Mouse (Mus musculus) gastrocnemius, adult 8-10 months (tissue): Measurements from ENCODE around the gene Dgkb. TPM values are rescaled to one million over a fixed set of nuclear protein-coding genes. Genes with fewer than 3 reads are reported as not detected.

Experiments used
- DNase-seq, 2 experiments: peaks; one replicate each; pipeline ENCODE4 v3.0.0; 2022; ENCODE audit warnings: low spot score in 2 of 2
- total RNA-seq, 4 experiments: library from RNA; stranded (reverse); gene quantifications; 2 replicates each; pipeline ENCODE4 v1.2.4; 2022

Gene Dgkb
- total RNA-seq: 1 to 10 TPM in 2 of 4 experiments, under 1 TPM in 2; 0.58 to 1.2 (median 0.97) TPM

DNA sequence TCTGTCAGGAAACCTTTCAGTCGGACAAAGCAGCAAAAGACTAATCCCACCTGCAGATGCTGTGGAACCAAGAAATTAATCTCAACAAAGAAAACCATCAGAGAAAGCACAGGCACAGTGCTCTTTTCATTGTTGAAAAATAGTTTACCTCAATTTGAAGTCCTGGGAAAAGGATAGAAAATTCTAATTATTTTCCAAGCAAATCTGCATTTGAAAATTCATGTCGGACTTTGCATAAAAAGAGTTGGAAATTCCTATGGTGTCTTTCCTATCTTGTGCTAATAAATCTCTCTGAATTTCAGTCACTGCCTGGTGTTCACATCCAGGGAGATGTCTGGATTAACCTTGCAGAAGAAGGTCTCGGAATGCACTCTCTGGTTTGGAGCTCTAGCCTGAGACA is at the start of gene Dgkb:
Gene Dgkb, plus strand, starts transcription at position 301 of the 400 bp plus-strand sequence.
- DNase-seq: no peak

DNA sequence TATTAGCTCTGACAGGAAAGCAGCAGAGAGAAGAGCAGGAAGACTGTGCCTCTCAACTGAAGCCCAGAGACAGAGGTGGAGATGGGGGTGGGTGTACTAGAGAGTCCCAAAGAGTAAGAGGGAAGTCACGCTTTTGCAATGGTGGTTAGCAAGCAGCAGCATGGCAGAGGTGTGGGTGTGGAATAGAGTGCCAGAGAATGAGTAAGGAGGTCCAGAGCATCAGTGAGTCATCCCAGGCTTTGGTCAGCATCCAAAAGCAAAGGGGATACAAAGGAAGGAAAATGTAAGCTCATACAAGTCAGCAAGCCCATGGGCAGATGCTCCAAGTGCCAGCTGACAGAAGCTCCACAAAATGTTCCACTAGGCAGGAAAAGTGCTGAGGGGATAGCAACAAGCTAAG is 47.7 kb upstream of the Dgkb start:
- DNase-seq: no peak

DNA sequence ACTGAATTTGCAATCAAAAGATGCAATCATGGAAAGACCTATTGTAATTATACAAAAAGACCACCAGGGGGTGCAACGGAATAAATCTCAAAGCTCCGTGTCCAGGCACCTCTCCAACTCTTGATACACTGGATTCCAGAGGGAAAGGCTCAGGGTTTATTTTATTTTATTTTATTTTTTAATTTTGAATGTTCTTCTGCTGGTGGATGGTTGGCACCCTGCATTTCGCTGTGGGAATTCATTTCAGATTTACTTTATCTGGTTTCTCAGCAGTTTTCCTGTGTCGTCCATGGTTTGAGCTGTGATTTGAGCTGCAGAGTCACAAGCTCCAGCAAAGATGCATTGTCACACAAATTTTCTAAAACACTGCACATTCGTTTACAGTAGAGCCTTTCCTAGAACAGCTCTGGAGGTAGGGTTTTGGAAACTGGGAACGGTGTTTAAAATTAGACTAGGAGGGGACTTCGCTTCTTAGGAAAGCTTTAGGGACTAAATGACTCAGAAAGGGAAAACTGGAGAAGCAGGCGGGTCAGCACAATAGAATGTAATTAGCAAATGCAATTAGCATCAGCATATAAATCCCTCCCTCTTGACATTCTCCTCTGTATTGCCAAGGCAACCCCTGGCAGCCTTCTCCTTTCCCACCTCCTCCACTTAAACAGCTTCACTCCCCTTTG is 43.7 kb upstream of the Dgkb start:
- DNase-seq: no peak

DNA sequence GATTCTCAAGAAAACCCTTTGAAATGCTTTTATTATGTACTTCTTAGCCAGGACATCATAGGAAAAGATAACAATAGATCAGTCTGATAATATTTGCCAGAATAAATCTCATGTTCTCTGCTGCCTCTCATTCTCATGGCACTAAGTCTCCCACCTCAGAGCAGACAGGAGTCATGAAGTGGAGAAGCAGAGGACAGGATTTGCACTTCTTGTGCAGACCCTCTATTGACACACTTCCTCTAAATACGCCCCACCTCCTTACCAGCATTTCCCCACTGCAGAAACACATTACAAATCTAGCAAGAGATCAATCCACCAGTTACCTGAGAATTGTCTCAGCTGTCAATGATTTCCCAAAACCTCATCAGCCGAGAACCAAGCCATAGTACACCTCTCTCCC is 42.9 kb upstream of the Dgkb start:
- DNase-seq: no peak

DNA sequence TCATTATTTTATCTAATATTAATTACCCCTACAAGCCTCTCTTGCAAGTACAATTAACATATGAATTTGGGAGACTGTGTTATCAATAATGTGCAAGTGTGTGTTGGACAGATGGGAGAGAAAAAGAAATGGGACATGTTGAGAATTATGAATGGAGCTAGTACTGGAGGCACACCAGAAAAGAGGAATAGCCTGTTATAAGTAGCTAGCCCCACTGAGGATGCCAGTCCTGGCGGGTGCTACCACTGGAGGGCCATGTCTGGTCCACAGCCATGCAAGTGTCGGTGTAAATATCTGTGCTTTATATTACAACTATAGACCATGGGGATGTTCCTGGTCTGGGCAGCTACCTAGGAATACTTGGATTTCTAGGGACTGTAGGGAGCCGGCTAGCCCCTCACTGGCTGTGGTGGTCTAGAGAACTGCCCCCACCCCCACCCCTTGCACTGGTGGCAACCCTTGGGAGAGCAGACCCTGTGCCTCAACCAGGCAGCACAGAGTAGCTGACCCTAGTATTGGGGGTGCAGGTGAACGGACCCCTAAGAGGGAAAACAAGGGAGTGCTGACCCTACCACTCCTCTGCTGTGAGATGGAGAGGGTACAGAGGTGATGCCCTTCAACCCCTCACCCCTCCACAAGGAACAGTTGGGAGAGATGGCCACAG is 21.1 kb upstream of the Dgkb start:
- no peak for DNase-seq

DNA sequence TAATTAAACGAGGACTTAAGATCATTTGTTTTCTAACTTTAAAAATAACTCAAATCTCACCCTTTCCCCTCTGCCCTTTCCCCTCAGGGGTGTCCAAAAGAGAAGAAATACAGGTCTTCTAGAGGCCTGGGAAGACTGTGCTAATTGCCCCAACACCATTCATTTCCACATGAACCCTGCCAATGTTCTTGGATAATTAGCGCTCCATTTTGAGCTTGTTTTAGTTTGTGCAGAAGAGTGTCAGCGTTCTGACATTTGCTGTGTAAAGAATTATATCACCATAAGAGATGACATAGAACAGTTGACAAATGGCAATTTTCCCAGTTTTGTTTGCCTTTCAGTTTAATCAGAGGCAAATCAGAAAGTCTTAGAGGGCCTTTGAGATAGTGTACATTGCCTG is 3.4 kb upstream of the Dgkb start:
- no peak for DNase-seq

DNA sequence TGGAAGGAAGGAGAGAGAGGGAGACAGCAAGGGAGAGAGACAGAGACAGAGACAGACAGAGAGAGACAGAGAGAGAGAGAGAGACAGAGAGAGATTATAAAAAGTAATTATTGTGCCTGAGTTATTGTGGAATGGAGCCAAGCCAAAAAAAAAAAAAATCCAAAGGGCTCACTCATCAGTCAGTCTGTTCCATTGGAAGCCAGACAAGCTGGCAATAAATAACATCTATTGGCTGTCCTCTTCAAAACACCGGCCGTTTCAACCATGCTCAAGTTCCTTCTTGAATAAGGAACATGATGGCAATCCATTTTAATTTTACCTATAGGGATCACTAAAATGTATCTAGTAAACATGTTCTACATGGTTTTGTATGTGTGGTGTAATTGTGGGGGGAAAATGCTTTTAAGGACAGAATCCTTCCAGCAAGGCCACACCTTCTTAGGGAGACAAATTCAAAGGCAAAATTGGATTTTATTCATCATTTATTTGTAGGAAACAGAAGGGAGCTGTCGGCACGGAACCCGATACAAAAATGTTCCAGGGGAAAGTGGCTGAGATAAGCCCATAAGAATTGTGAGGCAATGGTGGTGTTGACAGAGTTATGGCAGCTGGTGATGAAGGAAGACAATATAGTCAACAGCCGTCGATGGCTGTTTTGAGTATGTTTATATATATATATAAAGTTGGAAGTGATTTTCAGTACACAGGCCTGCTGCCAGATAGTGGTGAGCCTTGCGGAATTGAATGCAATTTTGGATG is 3.7 kb downstream of the Dgkb start:
- no peak for DNase-seq

DNA sequence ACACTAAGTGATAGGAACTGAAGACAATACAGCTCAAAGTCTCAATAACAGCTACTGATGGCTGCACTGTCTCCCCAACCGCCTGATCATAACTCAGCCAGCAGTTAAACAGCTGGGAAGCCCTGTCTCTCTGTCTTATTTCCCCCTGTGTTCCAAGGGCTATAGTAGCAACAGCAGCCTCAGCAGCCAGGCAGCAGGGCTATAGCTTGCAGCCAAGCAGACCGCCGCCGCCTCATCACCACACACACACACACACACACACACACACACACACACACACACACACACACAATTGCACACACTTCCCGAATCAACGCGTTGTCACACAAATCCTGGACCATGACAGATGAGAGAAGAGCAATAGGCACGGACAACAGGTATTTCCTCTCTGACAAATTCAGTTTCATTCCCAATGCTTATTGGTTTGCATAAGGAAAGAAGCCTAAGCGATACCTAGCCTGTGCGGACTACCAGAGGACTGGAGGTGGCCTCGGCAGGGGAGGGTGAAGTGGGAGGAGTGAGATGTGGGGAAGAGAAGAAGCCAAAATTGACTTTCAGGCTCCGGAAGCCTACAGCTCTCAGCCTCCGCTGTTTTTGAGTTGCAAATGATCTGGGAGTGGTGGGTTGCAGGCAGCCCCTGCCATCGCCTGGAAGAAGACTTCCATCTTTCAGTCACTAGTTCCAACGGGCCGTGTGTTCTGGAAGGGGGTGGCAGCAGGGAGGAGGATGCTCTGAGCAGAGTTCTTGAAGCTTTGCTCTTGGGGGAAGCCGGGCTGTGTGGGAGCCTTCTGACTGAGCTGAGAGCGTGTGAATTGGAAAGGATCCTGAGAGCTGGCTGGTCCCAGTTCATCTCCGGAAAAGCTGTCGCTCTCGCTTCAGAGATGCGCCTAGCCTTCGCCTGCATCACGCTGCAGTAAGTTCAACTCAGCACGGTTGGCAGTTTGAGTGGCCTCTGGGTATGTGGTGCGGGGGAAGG is 62.8 kb downstream of the Dgkb start:
- no peak for DNase-seq

DNA sequence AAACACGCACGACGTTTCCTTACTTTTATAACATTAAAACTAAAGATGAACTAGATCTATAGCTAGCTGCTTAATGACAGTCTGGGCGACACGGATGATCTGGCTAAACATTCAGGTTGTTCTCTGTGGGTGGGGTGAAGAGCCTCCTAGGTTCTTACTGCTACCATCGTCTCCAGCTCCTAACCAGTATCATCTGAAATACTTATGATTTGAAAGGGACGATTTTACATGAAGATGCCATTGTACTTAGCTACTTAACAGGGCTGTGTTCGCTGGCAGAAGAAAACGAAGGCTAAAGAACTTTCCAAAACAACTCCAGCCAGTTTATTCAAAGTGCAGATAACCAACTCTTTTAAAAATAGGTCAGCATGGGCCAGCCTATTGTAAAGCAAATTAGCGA is 63.9 kb downstream of the Dgkb start:
- no peak for DNase-seq

DNA sequence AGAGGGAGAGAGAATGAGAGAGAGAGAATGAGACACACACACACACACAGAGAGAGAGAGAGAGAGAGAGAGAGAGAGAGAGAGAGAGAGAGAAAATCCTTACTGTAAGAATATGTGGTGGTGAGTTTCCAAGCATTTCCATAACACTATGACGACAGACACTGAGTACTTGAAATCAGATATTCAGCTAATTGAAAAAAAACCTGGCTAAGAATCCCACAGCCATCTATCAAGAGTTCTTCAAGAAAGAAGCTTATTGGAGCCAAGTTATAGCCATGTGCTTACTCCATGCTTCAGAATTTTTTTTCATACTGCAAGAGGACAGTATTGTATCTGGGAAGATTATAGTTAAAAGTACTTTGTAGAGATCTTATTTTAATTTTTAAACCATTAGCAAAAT is 65.3 kb downstream of the Dgkb start:
- no peak for DNase-seq

DNA sequence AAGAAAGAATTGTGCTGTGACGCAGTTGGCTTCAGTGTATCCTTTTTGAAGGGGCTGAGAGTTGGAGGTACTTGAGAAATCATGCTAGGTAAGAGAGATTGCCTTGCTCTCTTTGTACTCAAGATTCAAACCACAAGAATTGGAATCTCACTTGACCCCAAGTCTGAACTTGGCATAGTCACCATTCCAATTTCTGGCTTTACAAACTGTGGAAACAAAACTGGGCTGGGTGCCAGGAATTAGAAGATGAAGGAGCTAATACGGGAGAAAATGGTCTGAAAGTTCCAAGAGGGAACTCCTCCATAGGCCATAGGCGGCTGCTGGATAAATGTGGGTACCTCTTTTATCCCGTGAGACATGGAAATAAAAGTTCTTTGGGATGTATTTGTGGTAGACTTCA is 66.3 kb downstream of the Dgkb start:
- no peak for DNase-seq

DNA sequence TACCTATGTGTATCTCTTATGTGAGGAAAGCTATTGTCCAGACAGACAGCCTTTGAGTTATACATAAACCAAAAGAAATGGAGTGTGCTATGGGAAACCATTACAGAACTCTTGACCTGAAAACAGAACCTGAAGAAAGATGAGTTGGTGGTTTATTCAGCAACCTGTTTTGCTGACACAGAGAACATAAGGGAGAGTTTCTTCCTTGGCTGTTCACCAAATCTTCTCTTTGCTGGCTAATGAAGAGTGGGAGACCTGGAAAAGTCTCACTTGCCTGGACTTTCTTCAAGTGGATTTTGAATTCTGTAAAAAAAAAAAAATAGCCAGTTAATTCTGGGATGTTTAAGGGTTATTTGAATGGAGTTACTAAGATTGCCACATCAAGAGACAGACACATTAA is 71.1 kb downstream of the Dgkb start:
- no peak for DNase-seq

DNA sequence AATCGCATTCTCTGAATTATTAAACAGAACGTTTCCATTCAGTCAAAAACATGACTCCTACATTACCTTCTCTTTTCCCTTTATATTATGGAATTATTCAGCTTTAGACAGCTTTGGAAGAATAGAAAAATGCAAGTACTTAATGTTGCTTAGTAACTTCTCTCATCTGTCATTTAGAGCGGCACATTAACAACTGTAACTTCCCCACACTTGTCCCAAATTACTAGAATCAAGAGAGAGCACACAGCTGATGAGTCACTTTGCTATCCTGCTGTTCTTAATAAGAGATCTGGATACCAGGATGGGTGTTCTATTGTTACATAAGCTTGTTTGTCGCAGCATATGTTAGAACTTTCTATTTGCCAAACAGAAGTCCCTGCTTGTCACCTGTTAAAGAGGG is 71.9 kb downstream of the Dgkb start:
- DNase-seq: no peak

DNA sequence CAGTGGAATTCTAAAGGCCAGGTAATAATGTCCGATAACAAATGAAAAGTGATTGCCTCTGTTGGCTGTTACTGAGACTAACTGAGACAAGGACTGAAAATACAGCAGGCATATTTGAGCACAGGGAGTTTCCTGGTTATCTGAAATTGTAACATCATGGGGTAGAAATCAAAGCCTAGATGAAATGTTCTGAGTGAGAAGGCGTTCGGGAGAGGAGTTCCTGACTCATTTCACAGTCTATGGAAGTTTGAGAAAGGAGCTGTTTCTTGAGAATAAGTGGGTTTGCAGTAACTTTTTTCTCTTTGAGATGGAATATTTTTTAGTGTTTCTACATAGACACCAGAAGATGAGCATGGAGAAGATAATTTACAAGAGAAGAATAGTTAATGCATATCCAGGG is 73.8 kb downstream of the Dgkb start:
- DNase-seq: no peak

DNA sequence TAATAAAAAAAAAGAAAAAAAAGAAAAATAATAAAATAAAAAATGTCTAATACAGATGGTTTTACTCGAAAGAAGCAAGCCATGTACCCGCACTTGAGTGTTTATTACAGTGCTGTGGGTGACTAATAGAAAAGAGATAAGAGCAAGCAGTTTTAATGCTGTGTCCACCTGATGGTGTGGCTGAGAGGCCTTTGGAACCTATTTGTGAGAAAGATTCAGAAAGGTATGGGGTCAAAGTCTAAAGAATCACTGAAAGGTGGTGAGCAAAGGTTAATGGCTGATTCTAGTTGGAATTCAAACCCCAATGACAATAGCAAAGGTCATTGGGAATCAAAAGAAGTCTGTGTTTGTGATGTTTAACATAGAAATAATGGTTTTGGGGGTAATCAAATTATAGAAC is 124.6 kb downstream of the Dgkb start:
- DNase-seq: no peak

DNA sequence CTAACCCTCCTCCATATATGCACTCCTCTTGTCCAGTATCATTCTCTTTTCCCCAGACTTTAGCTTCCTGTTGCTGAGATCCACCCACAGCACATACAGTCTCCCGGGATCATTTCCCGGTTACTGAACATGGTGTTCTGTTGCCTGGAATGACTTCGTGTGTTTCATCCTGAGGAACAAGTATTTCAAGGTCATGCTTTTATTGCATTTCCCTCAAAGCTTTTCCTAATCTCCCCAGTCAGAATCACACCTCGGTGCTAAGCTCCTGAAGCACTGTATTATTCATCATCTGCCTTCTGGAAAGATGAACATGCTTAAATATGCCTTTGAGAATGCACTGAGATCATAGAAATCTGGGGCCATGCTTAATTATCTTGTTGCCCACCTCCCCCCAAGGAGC is 138.7 kb downstream of the Dgkb start:
- no peak for DNase-seq

DNA sequence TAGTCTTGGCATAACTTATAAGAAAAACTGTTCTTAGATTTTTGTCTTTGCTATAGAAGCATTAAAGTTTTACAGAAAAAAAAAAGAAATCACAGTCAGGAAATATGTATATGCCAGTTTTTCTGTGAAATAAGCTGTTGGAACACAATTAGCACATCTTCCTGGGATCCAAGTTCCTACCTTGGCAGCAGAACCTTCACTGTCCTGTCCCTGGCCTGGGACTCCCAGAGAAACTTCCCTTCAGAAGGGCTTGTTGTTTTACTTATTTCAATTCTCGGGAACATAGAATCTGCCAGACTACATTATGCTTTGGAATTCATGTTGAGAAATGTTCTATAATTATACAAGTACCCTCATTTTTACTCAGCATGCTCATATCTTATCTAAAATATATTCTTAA is 154.0 kb downstream of the Dgkb start:
- no peak for DNase-seq

DNA sequence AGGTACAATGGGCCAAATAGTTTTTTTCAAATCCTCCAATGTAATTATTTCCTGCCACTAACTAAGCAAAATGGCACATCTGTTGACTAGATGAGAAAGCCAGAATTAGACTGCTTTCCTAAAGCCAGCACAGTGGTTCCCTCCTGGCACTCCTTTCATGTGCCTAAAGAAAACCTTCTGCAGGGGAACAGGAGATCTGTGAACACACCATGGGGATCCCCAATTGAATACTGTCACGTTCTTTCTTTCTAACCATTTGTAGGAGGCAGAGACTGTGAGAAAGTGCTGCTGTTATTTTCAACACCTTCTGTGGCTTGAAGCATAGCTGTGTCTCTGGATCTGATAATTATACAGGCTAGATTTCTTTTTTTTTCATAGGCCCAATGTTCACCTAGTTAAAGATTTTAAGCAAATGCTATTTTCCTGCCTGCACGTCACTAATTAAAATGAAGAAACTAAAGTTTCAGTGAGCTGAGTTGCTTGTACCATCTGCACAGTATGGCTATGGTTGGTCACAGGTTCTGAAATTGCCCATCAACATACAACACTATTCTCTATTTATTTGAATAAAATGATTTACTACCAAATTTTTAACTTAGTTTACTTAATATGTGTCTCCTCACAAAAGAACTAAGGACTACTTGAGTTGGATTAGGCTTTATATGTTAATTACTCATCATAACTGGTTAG is 161.1 kb downstream of the Dgkb start:
- no peak for DNase-seq

DNA sequence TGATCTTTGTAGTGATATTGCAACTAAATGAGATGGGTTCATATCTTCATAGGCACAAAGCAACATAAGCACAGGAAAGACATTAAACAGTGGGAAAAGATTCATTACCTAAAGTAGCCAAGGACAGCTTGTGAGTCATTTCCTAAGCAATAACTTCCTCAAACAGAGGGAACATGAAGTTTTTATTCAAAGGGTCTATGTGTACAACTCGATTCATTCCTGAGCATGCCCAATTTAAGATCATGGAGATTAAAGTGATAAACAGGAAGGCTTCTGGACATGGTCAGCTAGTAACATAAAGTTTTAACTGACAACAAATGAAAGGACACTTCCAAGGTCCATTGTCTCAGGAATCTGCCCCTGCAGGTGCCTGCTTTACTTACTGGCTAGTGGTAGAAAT is 167.8 kb downstream of the Dgkb start:
- DNase-seq: no peak

DNA sequence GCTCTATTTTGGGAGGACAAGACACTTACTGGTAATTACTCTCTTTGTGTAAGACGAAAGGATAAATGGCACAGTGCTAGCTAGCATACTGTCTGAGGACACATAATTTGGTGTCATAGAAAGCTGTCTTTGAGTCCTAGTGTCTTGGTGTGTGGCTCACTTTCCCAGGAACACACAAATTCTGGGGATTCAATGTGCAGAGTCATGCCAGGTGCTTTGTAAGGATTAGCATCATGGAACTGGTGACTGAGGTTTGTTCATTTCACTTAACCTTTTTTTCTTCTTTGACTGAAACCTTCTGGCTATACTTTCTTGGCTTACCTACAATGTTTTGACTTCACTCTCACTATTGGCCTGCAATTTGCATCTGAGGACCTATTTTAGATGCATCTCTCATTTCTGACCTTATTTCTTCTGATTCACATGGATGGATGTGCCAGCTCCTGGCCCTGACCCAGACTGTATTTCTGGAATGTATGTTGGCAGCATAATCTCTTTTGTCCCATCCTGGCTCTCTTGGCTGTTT is 170.6 kb downstream of the Dgkb start:
- no peak for DNase-seq

DNA sequence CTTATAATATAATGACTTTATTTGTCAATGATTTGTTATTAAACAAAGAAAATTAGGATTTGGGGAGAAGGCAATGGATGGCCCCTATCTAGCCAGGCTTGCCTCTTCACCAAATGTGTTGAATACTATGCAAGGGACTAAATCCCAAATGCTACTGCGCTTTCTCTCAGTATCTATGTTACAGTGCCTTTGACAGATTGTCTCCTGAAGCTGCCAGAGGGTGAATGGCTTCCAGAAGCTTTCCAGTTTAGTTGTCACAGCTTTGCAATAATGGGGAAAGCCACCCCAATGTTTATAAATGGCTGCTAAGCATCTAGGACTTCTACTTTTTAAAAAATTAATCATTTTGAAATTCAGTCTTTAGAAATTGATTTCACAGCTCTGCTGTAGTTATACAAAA is 175.7 kb downstream of the Dgkb start:
- no peak for DNase-seq
